In genomic region chr11:100391081-100391883, GRCm38 (mm10) we compare ENCODE assay signal across 9 mouse cellular contexts. TPM values are rescaled to one million over a fixed set of nuclear protein-coding genes. Genes with fewer than 3 reads are reported as not detected.
DNase-seq lines count a peak whose midpoint lies in the region; ATAC-seq and TF ChIP-seq lines count a peak whose summit lies in the region.
"Had no signal": no experiment of that assay in that cellular context is flagged by ENCODE, and none has a peak within 500 bp of the region (broad histone marks: within the 10 kb centered on the region; RNA-seq: fewer than 3 reads in every experiment).

No protein-coding gene starts in this region.

- no peaks in the 10 kb centered on the region for H3K27me3 ChIP-seq in heart, embryonic 16.5 days (ENCODE audit: control insufficient read depth, insufficient read depth, low read length)
- no peaks in the 10 kb centered on the region for H3K27me3 ChIP-seq in kidney, postnatal 0 days (ENCODE audit: insufficient read depth, low read length)

- H3K4me3 ChIP-seq in heart, embryonic 16.5 days (ENCODE audit: low read length) = no peak overlapping the region
- no peak overlapping the region for H3K4me3 ChIP-seq in kidney, postnatal 0 days (replicated peaks; ENCODE audit: low read depth, low read length)
- H3K4me3 ChIP-seq: erythroblast, embryonic 14.5 days had no signal

- peak; percentile 33 for ATAC-seq in heart, embryonic 16.5 days (replicated peaks; ENCODE audit: extremely low read depth, insufficient read depth, low FRiP score)
- ATAC-seq in kidney, postnatal 0 days (replicated peaks; ENCODE audit: low FRiP score, low read depth) = peak; percentile 43

- 38% methylated on average over 9 of the region's 9 CpGs for WGBS in heart, embryonic 16.5 days
- 30% methylated on average over 9 of the region's 9 CpGs for WGBS in kidney, postnatal 0 days

- no peaks in the 10 kb centered on the region for H3K36me3 ChIP-seq in heart, embryonic 16.5 days (ENCODE audit: control insufficient read depth, insufficient read depth)
- H3K36me3 ChIP-seq in kidney, postnatal 0 days (ENCODE audit: insufficient read depth, low read length) = no peaks in the 10 kb centered on the region

- no peak for TF ChIP-seq CTCF in brain, embryonic 14.5 days (IDR thresholded peaks at IDR 0.05; ENCODE audit: borderline replicate concordance, extremely low read depth, insufficient read depth, insufficient read length)
- peak; percentile 43; the same call in 1 of the 2 replicates for TF ChIP-seq CTCF in kidney, postnatal 0 days (IDR thresholded peaks at IDR 0.05; ENCODE audit: low read depth)

- TF ChIP-seq POLR2A in brain, embryonic 14.5 days (IDR thresholded peaks at IDR 0.05; ENCODE audit: borderline replicate concordance, extremely low read depth, insufficient read depth, insufficient read length, poor library complexity, severe bottlenecking) = no peak

- H3K9me3 ChIP-seq in heart, embryonic 16.5 days (replicated peaks; ENCODE audit: control insufficient read depth, low read length) = no peaks in the 10 kb centered on the region
- H3K9me3 ChIP-seq in kidney, postnatal 0 days (replicated peaks; ENCODE audit: low read length) = no peaks in the 10 kb centered on the region

- peak overlapping the region; percentile 91 for H3K27ac ChIP-seq in heart, embryonic 16.5 days (ENCODE audit: low read length)
- H3K27ac ChIP-seq in kidney, postnatal 0 days = peak overlapping the region; percentile 84

- DNase-seq in cerebellum, adult 9-10 months = peak; percentile 68
- no peak for DNase-seq in cerebellum, postnatal 4 days (ENCODE audit: low spot score in 2 of 2)
- DNase-seq in brain, embryonic 14.5 days (ENCODE audit: low read depth) = peak; percentile 51
- DNase-seq in kidney, postnatal 0 days (ENCODE audit: low spot score) = peak; percentile 92
- peak; percentile 92 for DNase-seq in lung, postnatal 25 days (ENCODE audit: low spot score)
- DNase-seq in embryo, embryonic 10 days (ENCODE audit: low spot score) = no peak
- DNase-seq in spleen, adult 12 weeks (ENCODE audit: low spot score) = no peak

- peaks cover 94% of the 10 kb centered on the region for H3K4me1 ChIP-seq in heart, embryonic 16.5 days (ENCODE audit: control insufficient read depth, insufficient read depth, low read length)
- H3K4me1 ChIP-seq in kidney, postnatal 0 days (replicated peaks; ENCODE audit: insufficient read depth, low read length) = peaks cover 82% of the 10 kb centered on the region

- no peak overlapping the region for H3K9ac ChIP-seq in heart, embryonic 16.5 days (ENCODE audit: low read length)
- no peak overlapping the region for H3K9ac ChIP-seq in kidney, postnatal 0 days (ENCODE audit: low read depth, low read length)

- H3K4me2 ChIP-seq in heart, embryonic 16.5 days (ENCODE audit: low read depth, low read length) = peak overlapping the region; percentile 27; the same call in 1 of the 2 replicates
- no peak overlapping the region for H3K4me2 ChIP-seq in kidney, postnatal 0 days (ENCODE audit: low read length)

RNA-seq across cellular contexts. Expression of gene Jup, which starts 6.3 kb away (rescaled TPM):
- polyA plus RNA-seq in brain, embryonic 14.5 days (2012; rRNA removed) = 69.6 and 94.2 TPM in 2 replicates
- polyA plus RNA-seq in heart, embryonic 16.5 days (2015; fragmentation: Nextera tagmentation; extraction: Ambion mirVana) = 140 and 155 TPM in 2 replicates
- polyA plus RNA-seq in kidney, postnatal 0 days (2015; fragmentation: Nextera tagmentation; extraction: Ambion mirVana) = 119 and 129 TPM in 2 replicates

RNA-seq across cellular contexts. Expression of gene P3h4, which starts 23.4 kb away (rescaled TPM):
- 20.2 and 21.1 TPM in 2 replicates for polyA plus RNA-seq in brain, embryonic 14.5 days (2012; rRNA removed)
- polyA plus RNA-seq in heart, embryonic 16.5 days (2015; fragmentation: Nextera tagmentation; extraction: Ambion mirVana) = 50.8 and 52.6 TPM in 2 replicates
- polyA plus RNA-seq in kidney, postnatal 0 days (2015; fragmentation: Nextera tagmentation; extraction: Ambion mirVana) = 51.4 and 54.5 TPM in 2 replicates
- polyA plus RNA-seq: erythroblast, embryonic 14.5 days had no signal

RNA-seq across cellular contexts. Expression of gene Fkbp10, which starts 24.2 kb away (rescaled TPM):
- polyA plus RNA-seq in brain, embryonic 14.5 days (2012; rRNA removed) = 25.0 and 32.8 TPM in 2 replicates
- 89.4 and 98.0 TPM in 2 replicates for polyA plus RNA-seq in heart, embryonic 16.5 days (2015; fragmentation: Nextera tagmentation; extraction: Ambion mirVana)
- 108 and 122 TPM in 2 replicates for polyA plus RNA-seq in kidney, postnatal 0 days (2015; fragmentation: Nextera tagmentation; extraction: Ambion mirVana)

RNA-seq across cellular contexts. Expression of gene Hap1, which starts 35.4 kb away (rescaled TPM):
- 188 and 226 TPM in 2 replicates for polyA plus RNA-seq in brain, embryonic 14.5 days (2012; rRNA removed)
- 5.6 and 5.8 TPM in 2 replicates for polyA plus RNA-seq in heart, embryonic 16.5 days (2015; fragmentation: Nextera tagmentation; extraction: Ambion mirVana)
- 13.8 and 15.7 TPM in 2 replicates for polyA plus RNA-seq in kidney, postnatal 0 days (2015; fragmentation: Nextera tagmentation; extraction: Ambion mirVana)

RNA-seq across cellular contexts. Expression of gene Nt5c3b, which starts 50.3 kb away (rescaled TPM):
- 99.3 and 111 TPM in 2 replicates for polyA plus RNA-seq in brain, embryonic 14.5 days (2012; rRNA removed)
- 107 and 110 TPM in 2 replicates for polyA plus RNA-seq in heart, embryonic 16.5 days (2015; fragmentation: Nextera tagmentation; extraction: Ambion mirVana)
- polyA plus RNA-seq in kidney, postnatal 0 days (2015; fragmentation: Nextera tagmentation; extraction: Ambion mirVana) = 97.6 and 98.6 TPM in 2 replicates

Comparison
In these comparisons a context has a peak if more than half of its experiments do, and no peak if none do; other contexts are left out.
1. DNase-seq: peak in cerebellum, adult 9-10 months (single experiment), brain, embryonic 14.5 days (single experiment), kidney, postnatal 0 days (single experiment) and lung, postnatal 25 days (single experiment); none in cerebellum, postnatal 4 days (0 of 2), embryo, embryonic 10 days (single experiment) and spleen, adult 12 weeks (single experiment).